Mouse (Mus musculus): Measurements from ENCODE around the gene Fos.

Gene Fos

DNA sequence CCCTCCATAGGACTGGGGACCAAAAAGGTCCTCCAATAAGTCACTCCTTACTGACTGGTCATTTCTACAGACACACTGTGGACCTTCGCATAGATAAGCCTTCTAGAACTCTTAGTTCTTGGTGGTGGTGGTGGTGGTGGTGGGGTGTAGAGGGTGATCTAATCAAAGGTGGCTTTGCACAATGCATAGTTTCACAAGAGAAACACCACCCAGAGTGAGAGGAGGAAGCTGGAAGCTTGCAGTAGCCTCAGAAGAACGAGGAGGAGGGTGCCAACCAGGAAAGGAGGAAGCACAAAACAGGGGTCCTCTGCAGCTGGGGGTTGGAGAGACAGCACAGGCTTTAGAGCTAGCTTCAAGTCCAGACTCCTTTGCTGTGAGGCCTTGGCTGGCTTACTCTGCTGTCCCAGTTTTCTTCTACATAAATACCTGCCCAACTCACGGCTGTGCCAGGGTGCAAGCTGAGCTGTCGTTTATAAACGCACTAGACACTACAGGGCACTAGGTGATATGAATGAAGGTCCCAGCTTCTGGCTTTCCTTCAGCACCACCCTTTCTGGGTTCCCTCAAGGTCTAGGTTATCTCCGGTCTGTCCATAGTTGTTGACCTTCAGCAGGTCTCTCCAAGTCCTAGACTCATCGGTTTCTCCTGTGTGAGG lies 15.7 kb downstream of the Fos start:
- no peak for DNase-seq

DNA sequence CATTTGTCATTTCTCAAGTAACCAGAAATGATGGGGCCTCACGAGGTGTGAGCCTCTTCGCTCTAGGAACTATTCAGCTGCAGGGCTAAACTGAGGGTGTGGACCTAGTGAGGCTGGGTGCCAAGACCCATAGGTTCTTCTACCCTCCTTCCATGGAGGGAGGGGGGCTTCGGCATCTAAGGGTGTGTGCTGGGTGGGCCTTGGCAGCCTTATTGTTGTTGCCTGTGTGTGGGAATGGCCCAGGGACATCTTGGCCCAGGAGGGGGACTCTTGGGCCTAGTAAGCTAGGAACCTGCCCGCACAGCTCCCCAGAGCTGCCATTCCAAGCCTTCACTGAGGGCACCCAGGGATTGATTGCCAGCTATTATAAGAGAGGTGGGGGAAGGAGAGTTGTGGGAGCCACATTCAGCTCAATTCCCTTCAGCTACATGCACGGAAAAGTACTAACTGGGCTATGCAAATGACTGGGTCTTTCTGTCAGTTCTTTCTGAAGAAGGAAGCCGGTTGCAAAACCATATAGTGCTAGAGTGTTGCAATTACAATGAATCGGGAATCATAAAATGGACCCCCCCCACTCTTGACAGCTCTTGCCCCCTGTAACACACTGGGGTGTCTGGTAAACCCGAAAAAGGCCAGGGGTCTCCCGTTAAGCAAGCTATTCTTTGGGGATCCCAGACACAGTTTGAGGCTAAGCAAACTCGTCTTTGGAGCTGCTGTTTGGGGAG lies 16.6 kb downstream of the Fos start:
- no peak for DNase-seq

DNA sequence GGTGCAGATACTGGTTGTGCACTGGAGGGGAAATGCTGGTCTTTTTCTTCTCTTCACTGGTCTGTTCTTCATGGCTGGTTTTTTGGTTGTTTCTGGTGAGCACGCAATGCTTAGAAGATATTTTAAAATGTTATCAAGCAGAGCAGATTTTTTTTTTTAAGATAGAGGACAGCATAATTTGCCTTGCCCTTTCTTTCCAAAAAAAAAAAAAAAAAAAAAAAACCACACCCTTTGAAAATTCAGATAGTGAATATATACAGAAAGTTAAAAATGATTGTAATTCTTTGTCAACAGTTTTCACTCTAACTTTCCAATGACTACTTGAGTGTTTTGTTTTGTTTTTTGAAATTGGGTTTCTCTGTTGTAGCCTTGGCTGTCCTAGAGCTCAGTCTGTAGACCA lies 17.3 kb downstream of the Fos start:
- DNase-seq, result no peak

DNA sequence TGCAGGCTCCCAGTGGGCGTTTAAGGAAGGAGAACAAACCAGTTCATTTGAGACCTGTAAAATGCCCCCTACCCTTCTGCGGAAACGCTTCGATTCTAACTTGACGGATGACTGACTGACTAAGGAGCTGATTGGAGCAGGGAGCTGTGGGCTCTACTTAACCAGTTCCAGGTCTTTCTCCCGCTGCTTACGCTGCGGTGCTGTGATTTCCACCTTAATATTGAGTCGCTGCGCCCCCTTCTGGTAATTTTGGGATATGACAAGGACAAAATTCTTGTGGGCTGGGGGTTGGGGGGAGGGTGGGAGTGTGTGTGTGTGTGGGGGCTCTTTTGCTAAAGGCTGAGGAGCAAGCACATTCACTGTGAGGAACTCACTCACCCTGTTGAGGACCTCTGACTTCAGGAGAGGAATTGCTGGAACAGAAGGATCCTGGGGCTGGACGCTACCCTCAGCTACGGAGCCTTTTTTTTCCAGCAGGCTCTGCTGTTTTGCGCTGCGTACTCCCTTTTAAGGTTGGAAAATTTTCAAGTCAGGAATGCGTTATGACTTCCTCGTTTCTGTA lies 18.5 kb downstream of the Fos start:
- DNase-seq, result peak; percentile 83 to 87

DNA sequence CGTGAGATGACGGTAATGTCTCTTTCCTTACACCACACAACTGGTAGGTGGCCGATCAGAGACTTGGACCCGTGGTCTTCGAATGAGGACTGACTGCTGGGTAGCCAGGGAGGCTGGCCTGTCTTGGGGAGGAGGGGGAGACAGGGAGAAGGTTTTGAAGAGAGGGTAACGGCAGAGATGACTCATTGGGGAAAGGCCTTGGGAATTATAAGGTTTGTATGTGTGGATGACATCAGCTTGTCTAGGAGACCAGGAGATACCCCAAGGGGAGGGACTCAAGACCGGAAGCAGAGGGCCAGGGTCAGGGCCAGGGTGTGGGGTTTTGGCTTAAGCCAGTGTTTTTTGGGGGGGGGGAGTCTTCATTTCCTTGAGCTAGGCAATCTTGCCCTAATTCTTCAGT lies 22.6 kb downstream of the Fos start:
- no peak for DNase-seq

DNA sequence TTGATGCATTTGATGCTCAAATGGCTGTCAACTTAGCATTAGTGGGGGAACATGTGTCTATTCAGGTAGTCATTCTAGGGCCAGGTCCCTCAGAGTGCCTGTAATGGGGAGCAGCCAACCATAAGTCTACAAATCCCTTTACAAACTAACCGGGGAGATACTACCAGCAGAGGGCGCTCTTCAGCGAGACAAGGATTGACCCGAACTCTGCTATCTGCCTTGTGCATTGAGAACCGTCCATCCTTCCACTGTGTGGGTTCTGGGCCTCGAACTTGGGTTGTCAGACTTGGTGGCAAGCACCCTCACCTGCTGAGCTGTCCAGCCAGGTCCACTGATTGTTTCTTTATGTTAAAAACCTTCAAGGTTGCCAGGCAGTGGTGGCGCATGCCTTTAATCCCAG lies 23.1 kb downstream of the Fos start:
- peak; percentile 87 to 91 for DNase-seq

DNA sequence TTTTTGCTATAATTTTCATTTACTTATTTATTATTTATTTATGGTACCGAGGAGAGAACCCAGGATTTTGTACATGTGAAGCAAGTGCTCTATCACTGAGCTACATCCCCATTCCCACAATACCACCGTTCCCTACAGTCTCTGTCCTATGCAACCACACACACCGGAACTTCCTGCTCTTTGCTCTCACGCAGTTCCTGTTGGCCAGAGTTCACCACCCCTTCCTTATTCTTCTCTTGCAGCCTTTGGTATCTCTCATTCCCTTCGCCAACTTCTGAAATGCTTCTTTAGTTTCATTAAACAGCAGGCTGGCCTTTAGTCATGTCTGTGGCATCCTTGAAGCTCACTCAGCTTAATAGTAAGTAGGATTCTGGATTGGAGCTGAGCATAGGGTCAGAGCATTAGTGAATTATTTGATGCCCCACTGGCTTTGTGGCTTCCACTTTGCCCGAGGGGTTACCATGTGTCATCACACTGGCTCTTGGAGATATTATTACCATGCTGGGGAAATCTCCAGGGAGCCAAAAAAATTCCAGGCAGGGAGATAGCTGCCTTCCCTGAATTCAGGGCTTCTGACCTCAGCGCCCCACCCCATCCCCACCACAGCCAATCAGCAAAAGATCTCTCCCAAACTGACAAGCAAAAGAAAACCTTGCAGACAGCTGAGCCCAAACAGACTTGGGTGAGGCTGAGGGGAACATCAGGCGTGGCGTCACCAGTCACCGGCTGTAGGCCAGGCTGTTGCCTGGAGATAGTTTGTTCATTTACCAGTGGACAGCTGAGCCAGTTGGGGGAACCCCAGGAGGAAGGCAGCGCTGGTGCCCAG lies 23.8 kb downstream of the Fos start:
- DNase-seq, result peak; percentile 35 to 46

DNA sequence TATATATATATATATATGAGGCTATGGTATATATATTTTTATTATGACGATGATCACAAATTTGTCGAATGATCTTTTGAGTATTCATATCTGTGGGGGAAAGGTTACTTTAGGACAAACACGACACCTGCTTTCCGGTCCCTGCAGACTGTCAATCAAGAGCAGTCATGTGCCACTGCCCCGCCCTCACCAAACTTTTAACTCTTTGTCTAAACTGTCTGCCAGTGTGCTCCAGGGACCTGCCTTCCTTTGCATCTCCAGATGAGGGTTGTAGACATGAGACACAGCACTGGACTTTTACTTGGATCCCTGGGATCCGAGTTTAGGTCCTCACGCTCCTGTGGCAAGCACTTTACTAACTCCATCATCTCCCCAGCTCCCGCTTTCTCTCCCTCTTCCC lies 25.3 kb downstream of the Fos start:
- no peak for DNase-seq

DNA sequence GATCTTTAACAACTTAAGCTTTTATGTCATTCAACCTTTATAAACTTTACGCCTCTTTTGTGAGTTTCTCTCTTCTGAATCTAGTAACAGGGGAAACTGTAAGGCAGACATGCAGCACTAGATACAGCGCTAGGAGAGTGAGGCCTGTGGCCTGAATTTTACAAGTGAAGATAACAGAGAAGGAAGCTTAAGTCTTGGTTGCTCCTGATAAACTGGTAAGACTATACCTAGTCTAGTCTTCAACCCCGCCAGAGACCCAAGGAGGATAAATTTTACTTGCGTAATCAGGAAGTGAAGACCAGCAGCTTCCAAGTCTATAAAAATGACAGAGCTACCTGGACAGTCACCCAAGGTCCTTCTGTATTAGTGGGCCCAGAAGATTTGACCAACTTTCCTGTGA lies 29.0 kb downstream of the Fos start:
- DNase-seq, result no peak

DNA sequence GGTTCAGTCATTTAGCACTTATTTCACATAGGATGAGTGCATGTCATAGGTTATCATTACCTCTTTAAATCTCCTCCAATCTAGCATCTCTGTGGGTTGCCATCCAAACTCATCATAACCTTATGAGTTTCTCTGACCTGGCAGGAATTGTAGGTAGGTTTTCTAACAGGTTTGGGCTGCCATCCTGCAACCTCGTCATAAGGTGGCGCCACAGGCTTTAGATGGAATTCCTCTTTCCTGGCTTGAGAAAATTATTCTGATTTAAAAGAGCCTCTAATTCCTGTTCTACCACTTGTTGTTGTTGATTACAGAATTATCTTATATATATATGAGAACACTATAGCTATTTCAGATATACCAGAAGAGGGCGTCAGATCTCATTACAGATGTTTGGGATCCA lies 34.5 kb downstream of the Fos start:
- peak; percentile 66 to 76 for DNase-seq

DNA sequence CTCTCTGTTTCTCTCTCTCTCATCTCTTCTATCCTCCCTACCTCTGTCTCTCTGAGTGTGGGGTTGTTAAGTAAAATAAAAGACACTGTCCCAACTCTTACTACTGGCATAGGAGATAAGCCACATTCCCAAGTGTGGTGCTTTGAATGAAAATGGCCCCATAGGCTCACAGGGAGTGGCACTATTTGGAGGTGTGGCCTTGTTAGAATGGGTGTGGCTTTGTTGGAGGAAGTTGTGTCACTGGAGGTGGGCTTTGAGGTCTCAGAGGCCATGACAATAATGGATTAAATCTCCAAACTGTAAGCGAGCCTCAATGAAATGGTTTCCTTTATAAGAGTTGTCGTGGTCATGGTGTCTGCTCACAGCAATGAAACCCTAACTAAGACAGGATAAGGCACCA lies 36.3 kb downstream of the Fos start:
- DNase-seq, result no peak

DNA sequence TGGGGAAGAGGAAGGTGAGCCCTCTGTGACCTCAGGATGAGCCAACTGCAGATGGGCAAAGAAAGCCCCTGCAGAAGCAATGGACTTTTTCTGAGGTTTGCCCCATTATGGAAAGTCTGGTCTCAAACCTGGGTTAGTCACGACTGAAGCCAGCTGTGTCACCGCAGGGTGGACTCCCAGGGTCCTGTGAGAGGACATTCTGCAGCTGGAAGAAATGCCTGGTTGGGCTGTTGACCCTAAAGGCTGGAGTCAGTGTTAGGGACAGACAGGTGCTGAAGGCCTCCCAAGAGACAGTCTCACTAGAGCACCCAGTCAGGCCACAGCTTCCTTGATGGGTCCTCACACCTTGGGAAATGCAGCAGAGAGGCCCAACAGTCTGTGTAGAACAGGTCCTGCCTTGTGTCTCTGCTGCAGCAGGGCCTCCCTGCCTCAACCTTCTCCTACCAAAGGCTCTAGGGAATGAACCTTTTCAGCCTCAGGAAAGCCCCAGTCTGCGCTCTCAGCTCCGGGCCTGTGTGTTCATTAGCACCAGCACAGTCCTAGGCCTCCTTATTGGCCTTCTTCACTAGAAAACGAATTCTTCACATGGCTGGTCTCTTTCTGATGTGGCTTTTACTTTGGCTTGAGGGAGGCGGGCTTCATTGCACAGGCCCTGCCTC lies 40.2 kb downstream of the Fos start:
- no peak for DNase-seq

DNA sequence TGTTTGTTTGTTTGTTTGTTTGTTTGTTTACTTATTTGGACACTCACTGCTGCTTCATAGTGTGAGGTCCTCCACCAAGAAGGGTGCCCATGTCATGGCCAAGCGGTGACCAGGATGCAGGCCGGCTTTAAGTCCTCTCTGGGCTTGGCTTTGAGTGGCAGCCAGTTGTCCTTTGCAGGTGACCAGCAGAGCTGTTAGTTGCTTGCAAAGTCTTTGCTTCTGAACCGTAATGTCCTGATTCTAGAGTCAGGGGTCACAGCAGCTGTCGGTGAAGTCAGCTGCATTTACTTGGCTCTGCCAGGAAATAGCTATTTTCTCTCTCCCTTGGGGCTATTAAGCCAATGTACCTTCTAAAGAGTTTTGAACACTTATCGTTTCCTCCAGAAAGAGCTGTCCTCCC lies 41.3 kb downstream of the Fos start:
- DNase-seq, result no peak

DNA sequence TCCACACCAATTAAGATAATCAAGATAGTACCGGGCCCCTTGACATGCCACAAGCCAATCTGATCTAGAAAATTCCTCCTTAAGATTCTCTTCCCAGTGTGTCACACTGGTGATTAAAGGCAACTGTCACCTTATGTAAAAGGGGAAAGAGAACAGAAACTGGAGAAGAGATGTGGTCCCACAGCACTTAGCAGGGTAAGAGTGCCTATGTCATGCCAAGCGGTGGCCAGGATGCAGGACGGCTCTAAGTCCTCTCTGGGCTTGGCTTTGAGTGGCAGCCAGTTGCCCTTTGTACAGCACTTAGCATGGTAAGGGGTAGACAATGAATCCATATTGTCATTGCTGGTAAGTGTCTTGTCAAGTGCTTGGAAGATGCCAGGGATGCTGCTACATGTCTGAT lies 42.2 kb downstream of the Fos start:
- DNase-seq, result no peak

DNA sequence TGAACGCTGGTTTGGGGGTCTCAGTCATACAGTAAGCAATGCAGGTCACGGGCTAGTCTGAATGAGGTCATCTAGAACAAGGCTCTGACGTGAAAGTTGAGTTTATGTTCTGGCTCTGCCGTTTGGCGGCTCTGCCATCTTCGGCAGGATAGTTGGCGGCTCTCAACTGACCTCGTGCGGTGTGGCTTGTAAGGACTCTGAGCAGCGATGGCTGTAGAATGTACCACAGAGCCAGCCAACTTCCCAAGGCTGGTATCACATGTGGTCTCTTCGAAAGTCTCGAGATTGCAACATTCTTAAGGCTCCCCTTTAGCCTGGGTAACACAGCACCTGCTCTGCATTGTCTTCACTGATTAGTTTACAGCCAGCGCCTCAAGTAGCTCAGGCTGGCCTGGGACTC lies 43.6 kb downstream of the Fos start:
- no peak for DNase-seq

DNA sequence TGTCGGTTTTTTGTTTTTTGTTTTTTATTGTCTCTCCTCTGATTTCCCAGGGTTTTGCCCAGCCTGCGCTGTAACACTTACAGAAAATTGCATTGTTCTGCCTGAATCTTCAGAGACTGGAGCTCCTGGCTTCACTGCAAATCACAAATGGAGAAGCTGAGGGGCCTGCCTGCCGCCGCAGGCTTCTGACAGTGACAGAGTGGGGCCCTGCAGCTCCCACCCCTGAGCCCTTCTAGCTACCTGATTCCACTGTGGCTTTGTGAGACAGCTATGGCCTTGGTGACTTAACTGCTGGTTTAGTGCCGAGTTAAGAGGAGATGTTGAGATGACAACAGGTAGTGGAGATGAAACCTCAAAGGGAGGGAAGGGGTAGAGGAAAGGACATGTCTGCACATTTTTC lies 44.3 kb downstream of the Fos start:
- DNase-seq, result no peak

DNA sequence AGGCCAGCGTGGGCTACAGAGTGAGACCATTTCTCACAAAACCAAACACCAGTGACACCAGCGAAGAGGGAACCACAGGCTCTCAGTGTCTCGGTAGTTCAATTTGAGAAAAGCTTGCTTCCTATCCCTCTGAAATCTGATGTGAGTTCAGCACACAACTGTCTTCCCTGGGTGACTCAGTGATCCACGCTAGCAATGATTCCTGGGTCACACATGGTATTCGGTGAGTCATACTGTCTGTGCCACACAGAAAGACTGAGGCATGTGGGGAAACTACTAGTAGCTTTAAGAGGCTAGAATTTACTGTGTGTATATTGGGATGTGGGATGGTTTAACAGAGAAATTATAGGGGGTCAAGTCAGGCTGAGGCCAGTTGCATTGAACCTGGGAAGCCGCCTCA lies 45.9 kb downstream of the Fos start:
- DNase-seq, result no peak

DNA sequence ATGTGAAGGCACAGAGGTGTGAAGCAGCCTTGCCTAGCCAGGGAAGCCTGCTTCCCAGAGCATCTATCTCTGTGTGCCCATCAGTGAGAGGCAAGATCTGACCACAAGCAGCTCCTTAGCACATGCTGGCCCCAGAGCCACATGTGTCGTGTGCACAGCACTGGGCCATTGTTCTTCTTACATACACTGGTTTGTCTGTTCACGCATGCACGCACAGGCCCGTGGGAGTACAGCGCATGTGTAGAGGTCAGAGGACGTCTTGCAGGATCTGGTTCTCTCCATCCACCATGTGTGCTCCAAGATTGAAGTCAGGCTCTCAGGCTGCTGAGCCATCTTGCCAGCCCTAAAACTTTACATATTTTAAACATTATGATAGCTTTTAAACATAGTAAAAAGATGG lies 47.4 kb downstream of the Fos start:
- DNase-seq, result no peak

DNA sequence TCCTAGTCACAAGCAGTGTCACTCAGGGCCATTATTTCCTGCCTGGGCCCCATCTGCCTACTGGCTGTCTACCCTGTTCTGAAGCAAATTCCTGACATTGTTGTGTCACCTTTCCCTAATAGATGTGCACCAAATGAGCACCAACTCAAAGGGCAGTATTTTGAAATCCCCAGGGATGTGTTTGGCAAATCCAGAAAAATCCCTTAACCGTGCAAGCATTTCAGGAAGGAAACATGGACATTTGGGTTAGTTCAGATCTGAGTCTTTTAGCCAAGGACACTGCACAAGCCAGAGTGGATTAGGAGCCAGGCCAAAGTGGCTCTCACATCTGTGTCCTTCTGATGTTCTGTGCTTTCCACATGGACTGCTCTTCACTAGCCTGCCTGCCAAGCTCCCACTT lies 48.0 kb downstream of the Fos start:
- peak in 1 of 2 experiments; percentile 29 for DNase-seq

DNA sequence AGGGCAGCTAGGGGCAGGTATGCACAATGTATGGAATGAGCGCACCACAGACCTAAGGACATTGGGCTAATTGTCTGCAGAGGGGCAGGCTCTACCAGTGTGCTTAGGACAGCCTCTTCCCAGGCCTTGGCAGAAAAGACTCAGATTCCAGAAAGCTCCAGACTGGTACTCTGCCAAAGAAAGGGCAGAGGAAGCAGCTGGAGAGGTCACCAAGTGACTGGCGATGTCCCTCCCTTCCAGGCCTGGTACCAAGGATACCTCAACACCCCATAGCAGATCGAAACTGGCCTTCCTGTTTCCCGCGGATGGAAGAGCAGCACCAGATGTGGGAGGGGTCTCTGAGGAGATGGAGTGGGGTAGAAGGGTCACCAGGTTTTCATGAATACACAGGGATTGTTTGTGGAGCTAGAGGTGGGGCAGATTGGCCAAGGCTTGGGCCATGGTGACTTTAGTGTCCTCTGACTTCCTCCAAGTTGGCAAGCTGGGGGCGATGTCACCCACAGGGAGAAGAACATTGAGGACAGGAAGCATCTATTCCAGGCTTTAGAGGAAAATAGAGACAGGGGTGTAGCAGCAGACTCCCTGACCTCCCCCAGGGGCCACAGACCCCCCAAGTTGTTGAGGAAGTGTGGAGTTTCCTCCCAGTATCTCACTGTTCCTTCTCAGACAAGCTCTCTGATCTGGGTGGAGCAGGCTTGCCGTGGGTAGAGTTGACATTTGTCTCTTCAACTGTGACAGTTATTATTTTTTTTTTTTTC lies 49.1 kb downstream of the Fos start:
- DNase-seq, result peak in 1 of 2 experiments; percentile 18

DNA sequence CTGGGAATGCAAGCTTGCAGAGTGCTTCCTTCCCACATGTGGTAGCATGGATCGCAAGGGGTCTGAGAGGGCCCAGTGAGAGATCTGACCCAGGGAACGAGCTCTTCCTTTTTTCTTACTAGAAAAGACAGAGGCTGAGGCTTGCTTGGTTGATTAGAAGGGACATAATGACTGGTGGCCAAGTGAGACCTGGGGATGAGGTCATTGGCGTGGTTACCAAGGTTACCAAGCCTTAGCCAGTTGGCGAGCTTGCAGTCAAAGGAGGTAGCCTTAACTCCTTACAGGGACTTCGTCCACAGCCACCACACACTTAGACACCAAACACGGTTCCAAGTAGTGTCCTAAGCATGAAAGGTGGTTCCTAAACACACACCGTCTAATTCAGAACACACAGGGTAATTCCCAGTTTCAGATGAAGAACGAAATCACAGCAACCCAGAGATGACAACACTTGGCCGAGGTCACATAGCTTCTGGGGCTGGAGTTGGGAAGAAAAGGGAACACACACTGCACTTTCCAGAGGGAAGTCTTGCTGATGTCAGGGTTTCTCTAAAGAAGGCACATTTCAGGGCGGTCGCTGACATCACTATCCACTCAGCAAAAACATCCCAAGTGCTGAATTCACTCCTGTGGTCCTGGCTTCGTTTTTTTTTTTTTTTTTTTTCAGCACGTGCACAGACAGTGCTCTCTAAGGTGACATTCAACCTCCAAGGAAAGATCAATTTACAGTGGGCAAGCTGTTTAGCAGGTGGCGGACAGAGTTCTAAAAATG lies 49.9 kb downstream of the Fos start:
- peak; percentile 67 to 74 for DNase-seq
